Mouse (Mus musculus) spleen, postnatal 14 days (tissue): Measurements from ENCODE around the gene Topbp1.

Source experiments
- DNase-seq, 2 experiments: peaks; one replicate each; pipeline ENCODE4 v3.0.0; 2021 to 2022; ENCODE audit warnings: low spot score in 2 of 2

The Topbp1 gene

DNA sequence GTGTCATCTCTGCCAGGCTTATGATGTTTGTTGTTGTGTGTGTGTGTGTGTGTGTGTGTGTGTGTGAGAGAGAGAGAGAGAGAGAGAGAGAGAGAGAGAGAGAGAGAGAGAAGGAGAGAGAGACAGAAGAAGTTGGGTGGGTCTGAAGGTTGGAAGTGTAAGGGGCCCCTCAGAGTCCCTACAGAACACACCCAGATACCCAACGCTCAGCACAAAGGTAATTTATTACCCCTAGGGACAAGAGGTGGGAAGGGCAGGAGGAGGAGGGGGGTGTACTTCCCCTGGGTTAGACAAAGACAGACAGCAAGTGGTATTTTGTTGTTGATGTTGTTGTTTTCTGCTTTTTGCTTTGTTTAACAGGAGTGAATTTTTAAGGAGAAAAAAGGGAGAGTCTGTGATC is 80.6 kb downstream of the Topbp1 start:
- no peak for DNase-seq

DNA sequence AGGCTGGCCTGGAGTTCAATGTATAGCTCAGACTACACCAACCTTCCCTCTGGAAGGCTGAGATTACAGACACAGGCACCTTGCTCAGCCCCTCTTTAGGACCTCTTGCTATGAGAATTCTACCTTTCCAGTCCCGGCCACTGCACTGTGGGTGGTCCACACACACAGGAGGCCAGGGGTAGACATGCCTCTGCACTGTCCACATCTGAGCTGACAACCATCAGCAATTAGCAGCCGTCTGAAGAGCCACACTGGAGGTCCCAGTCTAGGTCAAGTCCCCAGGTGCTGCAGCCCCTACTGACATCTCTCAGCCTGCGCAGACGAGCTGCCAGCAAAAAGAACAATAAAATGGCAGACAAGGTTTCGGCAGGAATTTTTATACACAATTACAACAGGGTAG is 81.6 kb downstream of the Topbp1 start:
- DNase-seq, result no peak

DNA sequence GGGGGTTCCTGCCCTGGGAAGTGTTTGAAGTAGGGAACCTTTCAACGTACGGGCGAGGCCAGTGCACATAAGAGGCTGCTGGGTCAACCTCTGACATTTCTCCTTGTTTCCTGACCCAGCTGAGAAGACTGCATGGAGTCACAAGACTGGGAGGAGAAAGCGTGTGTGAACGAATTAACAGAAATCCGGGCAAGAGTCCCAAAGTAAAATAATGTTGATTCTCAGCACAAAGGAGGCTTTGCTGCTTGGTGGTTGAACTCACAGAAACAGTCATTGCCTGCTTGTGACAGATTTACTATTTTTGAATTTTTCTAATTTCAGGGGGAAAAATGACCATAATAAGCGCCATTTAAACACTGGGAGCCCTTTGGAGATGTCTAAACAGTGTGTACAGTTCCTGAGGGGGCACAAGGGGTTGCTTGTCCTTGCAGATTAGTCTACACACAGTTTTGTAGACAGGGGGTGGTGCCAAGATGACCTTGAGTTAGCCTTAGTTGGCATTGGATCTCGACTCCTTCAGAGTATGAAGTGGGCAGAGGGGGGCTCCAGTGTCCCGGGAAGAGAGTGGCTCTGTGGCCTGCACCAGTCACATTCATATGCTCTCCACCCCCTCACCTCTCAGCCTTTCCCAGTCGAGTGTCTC is 82.1 kb downstream of the Topbp1 start:
- DNase-seq, result no peak

DNA sequence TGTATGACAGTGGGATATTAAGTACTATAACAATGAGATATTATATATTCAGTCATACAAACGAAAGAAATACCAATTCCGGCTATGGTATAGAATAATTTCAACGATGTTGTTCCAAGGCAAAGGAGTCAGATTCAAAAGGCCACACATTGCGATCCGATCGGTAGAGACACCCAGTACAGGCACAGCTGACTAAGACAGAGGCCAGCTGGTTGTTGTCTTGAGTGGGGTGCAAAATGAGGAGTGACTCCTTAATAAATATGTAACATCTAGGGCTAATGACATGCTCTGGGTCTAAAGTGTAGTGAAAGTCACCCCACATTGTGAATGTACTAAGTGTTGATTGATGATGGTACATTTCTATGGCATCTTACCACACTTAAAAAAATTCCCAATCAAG is 84.2 kb downstream of the Topbp1 start:
- DNase-seq, result no peak

DNA sequence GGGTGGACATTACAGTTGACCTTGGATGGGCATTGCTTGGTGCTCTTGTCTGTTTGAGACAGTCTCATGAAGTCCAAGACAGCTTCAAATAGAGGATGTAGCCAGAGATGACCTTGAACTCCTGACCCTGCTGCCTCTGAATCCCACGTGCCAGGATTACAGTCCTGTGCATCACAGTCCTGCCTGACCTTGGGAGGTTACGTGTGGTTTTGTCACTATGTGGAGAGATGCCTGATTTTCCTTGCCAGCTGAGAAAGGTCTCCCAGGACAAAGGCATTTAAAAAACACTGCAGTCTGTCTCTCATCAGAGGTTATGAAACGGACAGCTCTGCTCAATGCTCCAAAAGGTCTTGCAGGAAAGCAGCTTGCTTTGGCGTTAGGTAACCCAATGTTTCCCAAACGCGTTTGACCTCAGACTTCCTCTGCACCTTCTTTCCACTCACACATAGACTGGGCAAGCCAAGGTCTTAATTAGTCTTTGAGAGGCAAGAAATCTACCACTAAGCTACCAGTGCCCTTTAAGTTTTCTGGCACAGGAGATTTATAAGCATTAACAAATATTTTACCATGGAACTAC is 86.9 kb downstream of the Topbp1 start:
- DNase-seq, result no peak

DNA sequence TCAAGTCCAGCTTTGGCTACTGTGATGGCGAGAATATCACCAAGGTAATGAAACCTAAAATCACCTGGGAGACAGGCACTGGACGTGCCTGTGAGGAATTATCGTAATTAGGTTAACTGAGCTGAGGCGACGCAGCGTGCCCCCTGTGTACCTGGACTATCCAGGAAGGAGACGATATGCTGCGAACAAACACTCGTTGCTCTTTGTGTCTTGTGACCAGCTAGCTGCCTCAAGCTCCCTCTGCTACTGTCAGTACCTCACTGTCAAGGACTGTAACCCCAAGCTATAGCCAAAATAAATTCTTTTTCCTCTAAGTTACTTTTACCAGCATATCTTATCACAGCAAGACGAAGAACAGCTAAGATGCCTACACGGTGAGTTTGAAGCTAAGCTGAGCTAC is 88.2 kb downstream of the Topbp1 start:
- no peak for DNase-seq

DNA sequence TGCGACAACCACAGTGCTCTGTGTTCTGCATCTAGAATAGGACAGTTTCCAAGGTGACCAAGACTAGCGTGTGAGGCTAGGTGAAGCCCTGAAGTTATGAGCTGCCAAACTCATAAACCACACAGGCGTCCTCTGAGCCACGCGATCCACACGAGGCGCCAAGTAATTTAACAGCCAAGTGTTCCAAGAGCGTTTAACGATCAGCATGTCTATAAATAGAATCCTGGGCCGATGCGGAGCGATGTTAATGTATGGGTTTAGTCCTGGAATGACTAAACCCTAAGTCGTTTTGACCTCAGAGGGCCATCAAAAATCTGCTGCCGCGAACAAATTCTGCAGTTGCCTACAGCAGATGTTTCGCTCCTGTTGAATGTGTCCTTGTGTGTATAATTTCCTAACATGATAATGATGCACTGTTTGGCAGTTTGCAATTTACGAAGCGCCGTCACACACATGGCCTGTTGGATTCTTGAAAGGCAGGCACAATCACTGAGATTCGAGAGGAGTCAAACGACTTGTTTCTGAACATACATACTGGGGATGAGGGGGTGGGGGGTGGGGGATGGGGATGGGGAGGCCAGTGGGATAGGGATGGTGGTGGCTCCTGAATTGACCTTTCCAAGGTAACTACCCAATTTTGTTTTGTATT is 93.6 kb downstream of the Topbp1 start:
- DNase-seq, result no peak
